Mouse (Mus musculus): ENCODE data around the gene Akp3. TPM values are rescaled to one million over a fixed set of nuclear protein-coding genes. Genes with fewer than 3 reads are reported as not detected.

The Akp3 gene
- polyA plus RNA-seq, 1 experiment, result not detected

DNA sequence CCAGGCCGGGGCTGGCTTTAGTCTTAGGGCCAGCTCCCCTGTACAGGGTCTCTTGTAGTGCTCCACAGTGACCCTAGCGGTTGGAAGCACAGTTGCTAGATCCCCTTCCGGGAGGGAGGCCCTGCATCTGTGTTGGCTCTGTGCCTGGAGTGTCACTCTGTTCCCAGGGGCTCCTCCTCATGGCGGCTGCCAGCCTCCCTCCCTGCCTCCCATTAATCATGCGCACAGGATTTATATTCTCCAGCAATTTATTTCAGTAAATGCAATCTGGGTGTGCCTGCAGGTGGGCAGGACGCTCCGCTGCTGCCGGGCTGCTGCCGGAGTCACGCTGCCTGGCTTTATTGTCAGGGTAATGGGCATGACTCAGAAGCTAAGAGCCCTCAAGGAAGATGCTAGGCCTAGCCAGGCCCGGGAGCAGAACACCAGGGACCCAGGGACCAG lies 51.1 kb downstream of the Akp3 start:
- no peaks in the 10 kb centered on the region for H3K4me1 ChIP-seq (ENCODE audit: control insufficient read depth, insufficient read depth, low read length)
- no peak overlapping the region for H3K4me3 ChIP-seq (replicated peaks; ENCODE audit: control insufficient read depth, low read depth, low read length)
- 26% methylated on average over 11 of the region's 11 CpGs for WGBS
- TF ChIP-seq CTCF (IDR thresholded peaks at IDR 0.05; ENCODE audit: control insufficient read depth, insufficient read depth, low read length) (no peak; the same call in 1 of the 2 replicates), POLR2A (IDR thresholded peaks at IDR 0.05; ENCODE audit: borderline replicate concordance, control insufficient read depth, low read depth, low read length) (no peak)
- H3K27ac ChIP-seq (ENCODE audit: control insufficient read depth, insufficient read depth, low read depth, low read length, poor library complexity), result no peak overlapping the region

Other genes with a start within 250 kb of the Akp3 start
- not detected in 2 replicates for gene Alppl2, start 35.0 kb upstream of the Akp3 start, polyA plus RNA-seq (2011; ENCODE audit: insufficient read depth, insufficient read length, low replicate concordance, missing spikeins)
- not detected in 2 replicates for gene Alpi, start 23.4 kb upstream of the Akp3 start, polyA plus RNA-seq (2011; ENCODE audit: insufficient read depth, insufficient read length, low replicate concordance, missing spikeins)
- gene Ecel1, start 31.5 kb downstream of the Akp3 start, polyA plus RNA-seq (2011; ENCODE audit: insufficient read depth, insufficient read length, low replicate concordance, missing spikeins), result not detected in 2 replicates
- not detected in 2 replicates for gene Prss56, start 58.3 kb downstream of the Akp3 start, polyA plus RNA-seq (2011; ENCODE audit: insufficient read depth, insufficient read length, low replicate concordance, missing spikeins)
- gene Chrnd, start 65.6 kb downstream of the Akp3 start, polyA plus RNA-seq (2011; ENCODE audit: insufficient read depth, insufficient read length, low replicate concordance, missing spikeins), result not detected in 2 replicates
- gene Chrng, start 79.7 kb downstream of the Akp3 start, polyA plus RNA-seq (2011; ENCODE audit: insufficient read depth, insufficient read length, low replicate concordance, missing spikeins), result not detected in 2 replicates
- 47.4 and 67.2 TPM in 2 replicates for gene Eif4e2, start 88.9 kb downstream of the Akp3 start, polyA plus RNA-seq (2011; ENCODE audit: insufficient read depth, insufficient read length, low replicate concordance, missing spikeins)
- not detected in 2 replicates for gene Efhd1, start 139.4 kb downstream of the Akp3 start, polyA plus RNA-seq (2011; ENCODE audit: insufficient read depth, insufficient read length, low replicate concordance, missing spikeins)
- gene Gigyf2, start 202.0 kb downstream of the Akp3 start, polyA plus RNA-seq (2011; ENCODE audit: insufficient read depth, insufficient read length, low replicate concordance, missing spikeins), result 39.0 and 95.1 TPM in 2 replicates